Mouse (Mus musculus) brain, embryonic 18.5 days (tissue): ENCODE measurements around the gene Mrpl22.
"Not testable (repeated sequence)": the region's sequence is repeated elsewhere in the genome, so short reads cannot be mapped to it uniquely, and the experiment has no call there.

Experiments
- DNase-seq: peaks from one replicate; pipeline ENCODE4 v3.0.0-alpha.2; 2012; ENCODE audit warnings: low read depth, low spot score

Gene Mrpl22

DNA sequence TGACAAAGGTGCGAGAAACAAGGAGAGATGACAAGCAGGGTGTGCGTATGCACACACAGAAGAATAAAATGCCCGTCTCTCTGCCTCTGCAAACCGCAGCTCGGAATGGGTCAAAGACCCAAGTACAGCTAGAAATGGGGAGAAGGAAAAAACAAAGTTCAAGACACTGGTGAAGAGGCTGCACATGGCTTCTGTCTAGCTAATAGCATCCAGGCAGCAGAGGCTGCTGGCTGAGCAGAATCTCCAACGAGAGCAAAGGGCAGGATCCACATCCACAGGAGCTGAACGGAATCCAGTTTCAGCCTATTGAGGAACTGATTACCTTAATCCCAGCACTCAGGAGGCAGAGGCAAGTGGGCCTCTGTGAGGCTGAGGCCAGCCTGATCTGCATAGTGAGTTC, 9.3 kb downstream of the Mrpl22 start:
- no peak for DNase-seq

GRCm38 (mm10) chr11:58183579-58183978, 12.1 kb downstream of the Mrpl22 start:
- DNase-seq: no peak

DNA sequence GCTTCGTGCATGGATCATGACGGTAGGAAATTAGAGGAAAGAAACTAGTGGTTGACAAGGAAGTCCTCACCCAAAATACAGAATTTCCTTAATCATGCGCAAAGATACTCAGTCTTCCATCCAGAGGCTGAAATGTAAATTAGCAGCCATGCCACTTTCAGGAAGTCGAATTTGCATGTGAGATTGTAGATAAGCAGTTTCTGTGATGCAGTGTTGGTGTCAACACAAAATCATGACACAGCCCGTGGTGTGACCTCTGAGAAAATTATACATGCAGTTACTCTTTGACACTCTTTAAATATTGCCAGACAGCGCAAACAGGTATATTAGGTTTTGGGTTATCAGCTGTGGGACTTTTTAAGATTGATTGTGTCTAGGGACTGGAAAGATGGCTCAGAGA, 18.2 kb downstream of the Mrpl22 start:
- DNase-seq: no peak

DNA sequence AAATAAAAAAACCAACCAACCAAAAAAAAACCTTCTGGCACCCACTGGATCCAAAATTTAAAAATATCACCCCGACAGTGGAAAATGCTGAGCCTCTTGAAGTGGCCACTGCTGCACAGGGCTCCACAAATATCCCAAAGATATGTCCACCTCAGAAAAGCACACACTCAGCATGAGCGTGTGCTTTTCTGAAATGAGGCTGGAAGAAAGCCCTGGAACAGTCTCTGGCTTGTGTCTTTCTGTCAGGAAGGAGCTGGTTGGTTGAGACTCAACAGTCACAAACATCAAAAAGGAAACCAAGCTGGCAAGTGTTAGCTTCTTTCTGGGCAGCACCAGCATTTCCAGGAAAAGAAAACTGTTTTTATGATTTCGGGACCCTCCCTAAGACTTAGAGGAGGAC, 21.9 kb downstream of the Mrpl22 start:
- DNase-seq: no peak

- DNase-seq: no peak
Observed at GRCm38 (mm10) chr11:58193860-58194520, 22.5 kb downstream of the Mrpl22 start.

DNA sequence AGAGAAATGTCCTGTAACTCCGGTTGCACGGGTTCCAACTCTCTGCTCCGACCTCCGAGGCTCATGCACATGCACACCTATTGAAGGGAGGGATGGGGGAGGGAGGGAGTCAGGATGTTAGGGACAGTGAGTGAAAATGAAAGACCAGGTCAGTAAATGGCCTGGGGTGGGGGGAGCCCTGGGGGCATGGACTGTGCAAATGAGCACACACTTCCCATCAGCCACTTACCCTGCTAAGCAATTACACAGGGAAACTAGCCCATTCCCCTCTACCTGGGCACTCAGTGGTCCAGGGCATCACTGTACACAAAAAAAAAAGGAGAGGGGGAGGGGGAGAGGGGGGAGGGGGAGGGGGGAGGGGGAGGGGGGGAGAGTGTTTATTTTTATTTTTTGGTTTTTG, 27.2 kb downstream of the Mrpl22 start:
- DNase-seq: no peak

GRCm38 (mm10) chr11:58199229-58200037, 28.0 kb downstream of the Mrpl22 start, which contains the start of the genes Igtp and Irgm2:
Gene Igtp (plus strand): TSS chr11:58199556.
Gene Irgm2 (plus strand): TSS chr11:58199618.
- DNase-seq: not testable (repeated sequence)

- no peak for DNase-seq
Observed at GRCm38 (mm10) chr11:58200226-58200625, 28.8 kb downstream of the Mrpl22 start.

GRCm38 (mm10) chr11:58201052-58201451, 29.6 kb downstream of the Mrpl22 start:
- DNase-seq: no peak

- no peak for DNase-seq
Observed at GRCm38 (mm10) chr11:58210321-58210886, 38.9 kb downstream of the Mrpl22 start.

GRCm38 (mm10) chr11:58211062-58211681, 39.7 kb downstream of the Mrpl22 start:
- DNase-seq: no peak

- no peak for DNase-seq
Observed at GRCm38 (mm10) chr11:58211682-58212067, 40.2 kb downstream of the Mrpl22 start.

- DNase-seq: no peak
Observed at GRCm38 (mm10) chr11:58213673-58214342, 42.3 kb downstream of the Mrpl22 start.

DNA sequence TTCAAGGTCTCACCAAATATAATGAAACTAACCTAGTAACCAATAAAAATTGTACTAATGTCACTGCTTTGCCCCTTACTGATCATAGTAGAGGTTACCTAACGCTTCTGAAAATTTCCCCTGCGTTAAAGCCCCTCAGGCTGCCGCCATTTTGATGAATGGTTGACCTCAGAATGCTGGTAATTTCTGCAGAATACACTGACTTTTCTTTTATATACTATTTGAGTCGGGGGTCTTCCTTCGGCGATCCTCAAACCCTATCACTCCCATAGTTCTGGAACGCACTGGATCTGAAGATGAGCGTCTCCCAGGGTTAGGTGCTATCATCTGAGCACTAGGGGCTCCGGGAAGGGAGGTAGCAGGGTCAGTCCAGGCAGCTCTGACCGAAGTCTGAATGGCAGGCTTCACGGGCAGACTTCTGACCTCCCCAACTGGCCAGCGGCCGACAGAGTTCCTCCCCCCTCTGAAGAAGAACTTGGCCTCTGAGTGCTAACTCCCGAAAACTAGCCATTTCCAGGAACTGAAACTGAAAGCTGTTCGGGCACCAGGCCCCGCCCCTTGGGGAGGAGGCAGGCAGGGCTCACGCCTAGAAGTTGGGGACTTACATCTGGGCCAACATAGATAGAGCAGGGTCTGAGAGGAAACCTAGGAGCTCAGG, 43.1 kb downstream of the Mrpl22 start:
- no peak for DNase-seq

DNA sequence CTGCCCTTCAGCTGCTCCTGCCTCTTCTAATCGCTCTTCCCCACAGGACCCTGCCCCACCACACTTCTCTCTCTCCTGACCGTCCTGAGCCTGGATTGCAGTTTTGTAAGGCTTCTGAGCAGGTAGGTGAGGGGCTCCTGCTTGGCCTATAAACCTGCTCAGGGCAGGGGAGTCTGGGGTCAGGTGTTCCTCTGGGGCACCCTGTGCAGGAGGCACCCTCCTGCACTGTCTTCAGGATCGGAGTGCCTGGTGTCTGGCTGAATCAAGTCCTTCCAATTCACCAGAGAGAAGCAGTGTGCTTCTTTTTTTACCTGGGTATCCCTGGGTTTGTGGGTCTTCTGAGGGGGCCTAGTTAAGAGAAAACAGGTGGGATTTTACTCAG, 43.6 kb downstream of the Mrpl22 start:
- DNase-seq: not testable (repeated sequence)

DNA sequence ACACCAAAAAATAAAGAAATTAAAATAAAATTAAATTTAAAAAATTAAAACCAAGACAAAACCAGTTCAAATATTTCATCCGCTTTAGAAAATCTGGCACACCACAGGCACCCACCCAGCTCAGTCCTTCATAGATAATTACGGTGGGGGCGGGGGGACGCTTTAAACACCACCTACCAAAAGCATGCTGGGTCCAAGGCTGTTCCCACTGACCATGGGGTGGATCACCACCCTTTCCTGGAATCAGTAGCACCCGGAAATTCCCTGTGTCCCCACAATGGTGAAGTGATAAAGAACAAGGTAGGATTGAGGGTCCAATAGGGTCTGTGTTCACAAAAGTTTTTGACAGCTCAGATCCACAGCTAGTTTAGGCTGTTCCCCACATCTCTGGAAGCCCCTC, 44.4 kb downstream of the Mrpl22 start:
- no peak for DNase-seq

GRCm38 (mm10) chr11:58216823-58217222, 45.4 kb downstream of the Mrpl22 start:
- no peak for DNase-seq

- no peak for DNase-seq
Observed at GRCm38 (mm10) chr11:58223751-58224150, 52.3 kb downstream of the Mrpl22 start.

GRCm38 (mm10) chr11:58224313-58224712, 52.9 kb downstream of the Mrpl22 start:
- DNase-seq: no peak

GRCm38 (mm10) chr11:58224872-58225271, 53.4 kb downstream of the Mrpl22 start:
- not testable (repeated sequence) for DNase-seq

- no peak for DNase-seq
Observed at GRCm38 (mm10) chr11:58225655-58226054, 54.2 kb downstream of the Mrpl22 start.
